Mouse (Mus musculus): ENCODE results near the gene 4930523C07Rik. TPM values are rescaled to one million over a fixed set of nuclear protein-coding genes. Genes with fewer than 3 reads are reported as not detected.
A peak's percentile ranks its signal among the peaks of the same experiment; 100 is the strongest.

4930523C07Rik gene
- polyA plus RNA-seq, 1 experiment from 2014 or later, result 13.4 TPM

- no peak for ATAC-seq
- H3K27ac ChIP-seq (ENCODE audit: low read depth, low read length), result no peak overlapping the region
- no peaks in the 10 kb centered on the region for H3K9me3 ChIP-seq (ENCODE audit: control insufficient read depth)
- no peak overlapping the region for H3K9ac ChIP-seq (ENCODE audit: low read depth, low read length)
- no peaks in the 10 kb centered on the region for H3K36me3 ChIP-seq (ENCODE audit: control insufficient read depth, insufficient read depth)
- TF ChIP-seq CTCF (IDR thresholded peaks at IDR 0.05; ENCODE audit: low read depth), result no peak
- H3K4me3 ChIP-seq (ENCODE audit: low read depth, low read length), result no peak overlapping the region
- peaks cover 4% of the 10 kb centered on the region; the same call in 1 of the 2 replicates for H3K4me1 ChIP-seq (replicated peaks; ENCODE audit: control insufficient read depth, insufficient read depth, low read length)
- no peaks in the 10 kb centered on the region for H3K27me3 ChIP-seq (replicated peaks; ENCODE audit: control insufficient read depth, insufficient read depth, low read length)
- WGBS, result 69% methylated on average over 5 of the region's 5 CpGs
- no peak overlapping the region for H3K4me2 ChIP-seq (replicated peaks; ENCODE audit: low read depth)
These were observed 17.1 kb downstream of the 4930523C07Rik start for GRCm38 (mm10) chr1:160061321-160061720.

GRCm38 (mm10) chr1:160061725-160062366, 17.7 kb downstream of the 4930523C07Rik start:
- TF ChIP-seq CTCF (IDR thresholded peaks at IDR 0.05; ENCODE audit: low read depth), result peak; percentile 72
- no peak overlapping the region for H3K4me3 ChIP-seq (ENCODE audit: low read depth, low read length)
- H3K9me3 ChIP-seq (ENCODE audit: control insufficient read depth), result 0 out of 2 replicates have a peak, but pooled peaks cover 5% of the 10 kb centered on the region
- ATAC-seq, result no peak
- no peaks in the 10 kb centered on the region for H3K36me3 ChIP-seq (ENCODE audit: control insufficient read depth, insufficient read depth)
- H3K27me3 ChIP-seq (replicated peaks; ENCODE audit: control insufficient read depth, insufficient read depth, low read length), result no peaks in the 10 kb centered on the region
- no peak overlapping the region for H3K9ac ChIP-seq (ENCODE audit: low read depth, low read length)
- no peak overlapping the region for H3K4me2 ChIP-seq (replicated peaks; ENCODE audit: low read depth)
- peaks cover 4% of the 10 kb centered on the region; the same call in 1 of the 2 replicates for H3K4me1 ChIP-seq (replicated peaks; ENCODE audit: control insufficient read depth, insufficient read depth, low read length)
- no peak overlapping the region for H3K27ac ChIP-seq (ENCODE audit: low read depth, low read length)
- 70% methylated on average over 3 of the region's 3 CpGs for WGBS

DNA sequence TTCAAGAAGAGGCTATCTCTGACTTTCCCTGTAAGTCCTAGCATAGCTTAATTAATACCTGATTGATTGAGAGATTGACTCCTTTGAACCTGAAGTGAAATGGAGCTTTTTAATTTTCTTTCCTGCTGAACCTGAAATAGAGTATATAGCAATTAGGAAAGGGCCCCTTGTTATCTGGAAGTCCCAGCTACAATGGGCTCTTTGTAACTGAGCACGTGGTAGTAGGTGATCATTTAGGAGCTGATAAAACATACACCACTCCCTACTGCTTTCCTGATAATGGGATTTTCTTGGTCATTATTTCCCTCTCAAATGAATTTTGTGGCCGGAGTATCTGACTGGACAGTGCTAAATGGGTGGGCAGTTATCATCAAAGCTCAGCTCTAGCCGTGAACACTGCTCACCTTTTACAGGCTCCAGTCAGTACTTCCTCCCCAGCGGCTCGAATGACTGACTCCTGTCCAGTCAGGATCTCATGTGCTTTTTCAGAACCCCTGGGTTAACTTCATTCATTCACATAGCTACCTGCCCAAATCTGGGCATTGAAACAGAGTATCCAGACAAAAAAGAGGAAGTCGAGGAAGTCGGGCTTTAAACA, 20.5 kb downstream of the 4930523C07Rik start:
- Histone ChIP-seq H3K36me3 (ENCODE audit: control insufficient read depth, insufficient read depth) (no peaks in the 10 kb centered on the region), H3K4me1 (replicated peaks; ENCODE audit: control insufficient read depth, insufficient read depth, low read length) (peaks cover 4% of the 10 kb centered on the region; the same call in 1 of the 2 replicates), H3K27me3 (replicated peaks; ENCODE audit: control insufficient read depth, insufficient read depth, low read length) (no peaks in the 10 kb centered on the region), H3K9me3 (ENCODE audit: control insufficient read depth) (0 out of 2 replicates have a peak, but pooled peaks cover 6% of the 10 kb centered on the region), H3K4me3 (ENCODE audit: low read depth, low read length) (no peak overlapping the region), H3K27ac (ENCODE audit: low read depth, low read length) (no peak overlapping the region), H3K9ac (ENCODE audit: low read depth, low read length) (no peak overlapping the region), H3K4me2 (replicated peaks; ENCODE audit: low read depth) (no peak overlapping the region)
- ATAC-seq, result peak; percentile 73
- no peak for TF ChIP-seq CTCF (IDR thresholded peaks at IDR 0.05; ENCODE audit: low read depth)
- WGBS, result 47% methylated on average over 7 of the region's 7 CpGs

DNA sequence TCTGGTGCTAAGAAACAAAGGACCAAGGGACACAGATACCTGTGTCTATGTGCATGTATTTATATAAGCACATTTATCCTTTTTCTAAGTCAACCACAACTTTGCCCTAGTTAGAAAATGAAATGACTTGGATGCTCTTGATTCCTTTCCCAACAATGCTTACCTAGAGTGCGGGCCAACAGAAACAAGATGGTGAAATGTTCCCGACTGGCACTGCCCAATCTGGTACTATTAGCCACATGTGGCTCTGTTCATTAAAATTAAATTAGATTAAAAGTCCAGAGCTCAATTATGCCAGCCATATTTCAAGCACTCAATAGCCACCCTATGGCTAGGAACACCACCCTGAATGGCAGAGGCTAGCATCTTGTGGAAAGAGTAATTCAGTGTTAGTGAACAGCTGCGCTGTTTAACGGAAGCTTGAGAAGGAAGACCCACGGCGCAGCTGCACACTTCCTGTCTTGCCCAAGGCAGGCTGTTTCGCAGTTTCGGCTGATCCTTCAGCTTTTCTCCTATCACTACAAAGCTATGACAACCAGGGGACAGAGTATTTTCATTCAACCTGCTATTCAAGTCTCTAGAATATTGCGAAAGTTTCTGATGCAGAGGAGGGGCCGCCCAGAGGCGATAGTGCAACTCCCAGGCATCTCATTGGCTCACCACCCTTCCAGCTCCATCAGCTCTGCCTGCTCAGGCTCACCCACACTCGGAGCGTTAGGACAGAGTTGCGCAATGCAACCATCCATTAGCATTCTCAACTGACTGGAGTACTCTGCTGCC, 34.9 kb downstream of the 4930523C07Rik start:
- Histone ChIP-seq H3K4me3 (ENCODE audit: low read depth, low read length) (no peak overlapping the region), H3K36me3 (ENCODE audit: control insufficient read depth, insufficient read depth) (peaks cover 5% of the 10 kb centered on the region; the same call in 1 of the 2 replicates), H3K4me1 (replicated peaks; ENCODE audit: control insufficient read depth, insufficient read depth, low read length) (0 out of 2 replicates have a peak, but pooled peaks cover 3% of the 10 kb centered on the region), H3K4me2 (replicated peaks; ENCODE audit: low read depth) (peak overlapping the region; percentile 47), H3K9ac (ENCODE audit: low read depth, low read length) (no peak overlapping the region), H3K27ac (ENCODE audit: low read depth, low read length) (peak overlapping the region; percentile 62), H3K9me3 (ENCODE audit: control insufficient read depth) (no peaks in the 10 kb centered on the region), H3K27me3 (replicated peaks; ENCODE audit: control insufficient read depth, insufficient read depth, low read length) (no peaks in the 10 kb centered on the region)
- no peak for TF ChIP-seq CTCF (IDR thresholded peaks at IDR 0.05; ENCODE audit: low read depth)
- peak; percentile 100 for ATAC-seq
- WGBS, result 35% methylated on average over 14 of the region's 14 CpGs

GRCm38 (mm10) chr1:160080800-160081436, 36.7 kb downstream of the 4930523C07Rik start:
- no peaks in the 10 kb centered on the region for H3K9me3 ChIP-seq (ENCODE audit: control insufficient read depth)
- H3K4me1 ChIP-seq (replicated peaks; ENCODE audit: control insufficient read depth, insufficient read depth, low read length), result 0 out of 2 replicates have a peak, but pooled peaks cover 3% of the 10 kb centered on the region
- no peaks in the 10 kb centered on the region for H3K27me3 ChIP-seq (replicated peaks; ENCODE audit: control insufficient read depth, insufficient read depth, low read length)
- no peak overlapping the region for H3K4me3 ChIP-seq (ENCODE audit: low read depth, low read length)
- 39% methylated on average over 2 of the region's 2 CpGs for WGBS
- H3K36me3 ChIP-seq (ENCODE audit: control insufficient read depth, insufficient read depth), result no peaks in the 10 kb centered on the region
- peak; percentile 98 for TF ChIP-seq CTCF (IDR thresholded peaks at IDR 0.05; ENCODE audit: low read depth)
- no peak for ATAC-seq
- no peak overlapping the region for H3K27ac ChIP-seq (ENCODE audit: low read depth, low read length)
- H3K4me2 ChIP-seq (replicated peaks; ENCODE audit: low read depth), result no peak overlapping the region
- H3K9ac ChIP-seq (ENCODE audit: low read depth, low read length), result no peak overlapping the region

Data from intestine, postnatal 0 days (tissue).